Mouse (Mus musculus): Measurements from ENCODE around the gene Erbb4. TPM values are rescaled to one million over a fixed set of nuclear protein-coding genes. Genes with fewer than 3 reads are reported as not detected.

Gene Erbb4
- total RNA-seq, 2 experiments from 2014 or later, result not detected

GRCm38 (mm10) chr1:69046228-69046978, 61.5 kb downstream of the Erbb4 start:
- no peak for ATAC-seq (replicated peaks; ENCODE audit: low FRiP score, low TSS enrichment, poor library complexity, severe bottlenecking)

GRCm38 (mm10) chr1:69027816-69028215, 80.0 kb downstream of the Erbb4 start:
- no peak for ATAC-seq (replicated peaks; ENCODE audit: low FRiP score, low TSS enrichment, poor library complexity, severe bottlenecking)

- ATAC-seq (replicated peaks; ENCODE audit: low FRiP score, low TSS enrichment, poor library complexity, severe bottlenecking), result no peak
Measured at GRCm38 (mm10) chr1:69024858-69025257, 83.0 kb downstream of the Erbb4 start.

GRCm38 (mm10) chr1:69023157-69023925, 84.5 kb downstream of the Erbb4 start:
- no peak for ATAC-seq (replicated peaks; ENCODE audit: low FRiP score, low TSS enrichment, poor library complexity, severe bottlenecking)

GRCm38 (mm10) chr1:69009800-69010505, 97.9 kb downstream of the Erbb4 start:
- no peak for ATAC-seq (replicated peaks; ENCODE audit: low FRiP score, low TSS enrichment, poor library complexity, severe bottlenecking)

- ATAC-seq (replicated peaks; ENCODE audit: low FRiP score, low TSS enrichment, poor library complexity, severe bottlenecking), result no peak
Measured at GRCm38 (mm10) chr1:69001371-69001770, 106.5 kb downstream of the Erbb4 start.

- no peak for ATAC-seq (replicated peaks; ENCODE audit: low FRiP score, low TSS enrichment, poor library complexity, severe bottlenecking)
Measured at GRCm38 (mm10) chr1:68979251-68979650, 128.6 kb downstream of the Erbb4 start.

GRCm38 (mm10) chr1:68978571-68978970, 129.3 kb downstream of the Erbb4 start:
- no peak for ATAC-seq (replicated peaks; ENCODE audit: low FRiP score, low TSS enrichment, poor library complexity, severe bottlenecking)

GRCm38 (mm10) chr1:68973355-68974127, 134.3 kb downstream of the Erbb4 start:
- ATAC-seq (replicated peaks; ENCODE audit: low FRiP score, low TSS enrichment, poor library complexity, severe bottlenecking), result no peak

- no peak for ATAC-seq (replicated peaks; ENCODE audit: low FRiP score, low TSS enrichment, poor library complexity, severe bottlenecking)
Measured at GRCm38 (mm10) chr1:68964127-68964526, 143.7 kb downstream of the Erbb4 start.

- ATAC-seq (replicated peaks; ENCODE audit: low FRiP score, low TSS enrichment, poor library complexity, severe bottlenecking), result no peak
Measured at GRCm38 (mm10) chr1:68961365-68962116, 146.3 kb downstream of the Erbb4 start.

GRCm38 (mm10) chr1:68956766-68957533, 150.9 kb downstream of the Erbb4 start:
- no peak for ATAC-seq (replicated peaks; ENCODE audit: low FRiP score, low TSS enrichment, poor library complexity, severe bottlenecking)

GRCm38 (mm10) chr1:68955482-68955881, 152.4 kb downstream of the Erbb4 start:
- ATAC-seq (replicated peaks; ENCODE audit: low FRiP score, low TSS enrichment, poor library complexity, severe bottlenecking), result no peak

GRCm38 (mm10) chr1:68943141-68943540, 164.7 kb downstream of the Erbb4 start:
- ATAC-seq (replicated peaks; ENCODE audit: low FRiP score, low TSS enrichment, poor library complexity, severe bottlenecking), result no peak

GRCm38 (mm10) chr1:68934804-68935203, 173.1 kb downstream of the Erbb4 start:
- ATAC-seq (replicated peaks; ENCODE audit: low FRiP score, low TSS enrichment, poor library complexity, severe bottlenecking), result no peak

GRCm38 (mm10) chr1:68933330-68934065, 174.4 kb downstream of the Erbb4 start:
- no peak for ATAC-seq (replicated peaks; ENCODE audit: low FRiP score, low TSS enrichment, poor library complexity, severe bottlenecking)

- ATAC-seq (replicated peaks; ENCODE audit: low FRiP score, low TSS enrichment, poor library complexity, severe bottlenecking), result no peak
Measured at GRCm38 (mm10) chr1:68917828-68918227, 190.0 kb downstream of the Erbb4 start.
